Mouse (Mus musculus) G1E (cell line): ENCODE measurements around the gene 2310061N02Rik. TPM values are rescaled to one million over a fixed set of nuclear protein-coding genes. Genes with fewer than 3 reads are reported as not detected.

ENCODE experiments used
- ATAC-seq: 2 replicates; pipeline ENCODE4 v1.8.0; 2016; ENCODE audit warnings: mild to moderate bottlenecking; ENCODE audit not compliant: insufficient number of reproducible peaks, poor library complexity, low FRiP score, severe bottlenecking; ENCODE audit errors: extremely low read depth
- DNase-seq: peaks from one replicate; pipeline ENCODE4 v3.0.0; 2012; ENCODE audit warnings: low spot score
- H3K27me3 ChIP-seq: 2 replicates; pipeline ENCODE4 v1.6.1; 2012; ENCODE audit warnings: mild to moderate bottlenecking, low read length, inconsistent platforms; ENCODE audit not compliant: insufficient read depth
- H3K36me3 ChIP-seq: replicated peaks from 2 replicates; pipeline ENCODE3; 2012; ENCODE audit warnings: mild to moderate bottlenecking, inconsistent platforms
- H3K4me1 ChIP-seq: 2 replicates; pipeline ENCODE4 v1.6.1; 2012; ENCODE audit warnings: low read depth, low read length, inconsistent platforms, mixed read lengths; ENCODE audit not compliant: insufficient read depth
- H3K4me3 ChIP-seq: 2 replicates; pipeline ENCODE4 v1.5.1; 2012; ENCODE audit warnings: low read depth, mild to moderate bottlenecking, inconsistent platforms, low read length, moderate library complexity, mixed read lengths
- H3K9me3 ChIP-seq: replicated peaks from 2 replicates; pipeline ENCODE4 v1.6.1; 2012; ENCODE audit warnings: inconsistent platforms
- CTCF ChIP-seq: IDR thresholded peaks from 2 replicates; pipeline ENCODE4 v1.5.1; 2012; ENCODE audit warnings: low read depth, low read length, inconsistent platforms, mixed read lengths
- GATA1 ChIP-seq: IDR thresholded peaks from 2 replicates; pipeline ENCODE4 v1.6.1; 2012; ENCODE audit warnings: borderline replicate concordance, low read length, inconsistent platforms, mixed read lengths
- GATA2 ChIP-seq: IDR thresholded peaks from 2 replicates; pipeline ENCODE4 v1.6.1; 2012; ENCODE audit warnings: low read depth, low read length, inconsistent platforms, borderline replicate concordance
- POLR2AphosphoS5 ChIP-seq: IDR thresholded peaks from 2 replicates; pipeline ENCODE4 v1.6.1; 2012; ENCODE audit warnings: low read depth, low read length, inconsistent platforms; ENCODE audit not compliant: insufficient replicate concordance
- TAL1 ChIP-seq: conservative IDR thresholded peaks from 2 replicates; pipeline ENCODE4 v1.6.1; 2012; ENCODE audit warnings: low read depth, low read length, inconsistent platforms, mixed read lengths
- polyA plus RNA-seq: library from polyadenylated mRNA; stranded (reverse); fragments of >175 nt; gene quantifications from 2 replicates; pipeline ENCODE4 v1.2.3, GENCODE M21; 2012
- total RNA-seq, 2 experiments: library from RNA; stranded (forward) in 1 of 2; stranded (reverse) in 1 of 2; fragments of 200-1000 nt in 1 of 2; fragments of >200 nt in 1 of 2; fragmentation: Nextera tagmentation in 1 of 2; gene quantifications; 2 replicates each; pipeline ENCODE4 v1.2.3; 2014 to 2017

Gene 2310061N02Rik
- total and polyA plus RNA-seq, 3 experiments = not detected

- TF ChIP-seq CTCF = no peak
- no peak for TF ChIP-seq GATA2
- no peak for TF ChIP-seq POLR2AphosphoS5
- TF ChIP-seq TAL1 = no peak
- TF ChIP-seq GATA1 = no peak
- no peaks in the 10 kb centered on the region for H3K27me3 ChIP-seq
- peaks cover 4% of the 10 kb centered on the region; the same call in 1 of the 2 replicates for H3K9me3 ChIP-seq
- no peak for DNase-seq
- no peaks in the 10 kb centered on the region for H3K36me3 ChIP-seq
- H3K4me1 ChIP-seq = no peaks in the 10 kb centered on the region
- no peak for ATAC-seq
- no peak overlapping the region for H3K4me3 ChIP-seq
Observed at GRCm38 (mm10) chr16:88720031-88720430, 12.3 kb upstream of the 2310061N02Rik start.

GRCm38 (mm10) chr16:88716549-88716948, 8.8 kb upstream of the 2310061N02Rik start:
- Histone ChIP-seq H3K9me3 (peaks cover 8% of the 10 kb centered on the region), H3K27me3 (no peaks in the 10 kb centered on the region), H3K4me1 (no peaks in the 10 kb centered on the region), H3K4me3 (no peak overlapping the region), H3K36me3 (no peaks in the 10 kb centered on the region)
- TF ChIP-seq CTCF = no peak
- no peak for TF ChIP-seq GATA1
- no peak for TF ChIP-seq POLR2AphosphoS5
- no peak for TF ChIP-seq TAL1
- TF ChIP-seq GATA2 = no peak
- DNase-seq (no peak), ATAC-seq (no peak)

- no peak overlapping the region for H3K4me3 ChIP-seq
- no peak for TF ChIP-seq GATA2
- no peak for TF ChIP-seq TAL1
- TF ChIP-seq GATA1 = no peak
- no peak for TF ChIP-seq POLR2AphosphoS5
- TF ChIP-seq CTCF = no peak
- peaks cover 14% of the 10 kb centered on the region for H3K9me3 ChIP-seq
- no peak for ATAC-seq
- H3K4me1 ChIP-seq = no peaks in the 10 kb centered on the region
- H3K36me3 ChIP-seq = no peaks in the 10 kb centered on the region
- no peaks in the 10 kb centered on the region for H3K27me3 ChIP-seq
- DNase-seq = no peak
Observed at GRCm38 (mm10) chr16:88711245-88711644, 3.5 kb upstream of the 2310061N02Rik start.

GRCm38 (mm10) chr16:88710757-88711156, 3.0 kb upstream of the 2310061N02Rik start:
- Histone ChIP-seq H3K9me3 (peaks cover 14% of the 10 kb centered on the region), H3K27me3 (no peaks in the 10 kb centered on the region), H3K36me3 (no peaks in the 10 kb centered on the region), H3K4me3 (no peak overlapping the region), H3K4me1 (no peaks in the 10 kb centered on the region)
- TF ChIP-seq POLR2AphosphoS5 (no peak), GATA1 (no peak), GATA2 (no peak), TAL1 (no peak), CTCF (no peak)
- no peak for DNase-seq
- no peak for ATAC-seq

GRCm38 (mm10) chr16:88701072-88701864, 6.5 kb downstream of the 2310061N02Rik start:
- DNase-seq (no peak), ATAC-seq (no peak)
- Histone ChIP-seq H3K9me3 (no peaks in the 10 kb centered on the region; the same call in 1 of the 2 replicates), H3K4me3 (no peak overlapping the region), H3K36me3 (no peaks in the 10 kb centered on the region), H3K4me1 (no peaks in the 10 kb centered on the region), H3K27me3 (no peaks in the 10 kb centered on the region)
- TF ChIP-seq POLR2AphosphoS5 (no peak), GATA1 (no peak), CTCF (no peak), TAL1 (no peak), GATA2 (no peak)

- no peaks in the 10 kb centered on the region for H3K4me1 ChIP-seq
- no peak overlapping the region for H3K4me3 ChIP-seq
- no peaks in the 10 kb centered on the region for H3K27me3 ChIP-seq
- H3K9me3 ChIP-seq = peaks cover 6% of the 10 kb centered on the region
- H3K36me3 ChIP-seq = no peaks in the 10 kb centered on the region
- no peak for ATAC-seq
- DNase-seq = no peak
- no peak for TF ChIP-seq GATA1
- no peak for TF ChIP-seq POLR2AphosphoS5
- no peak for TF ChIP-seq CTCF
- TF ChIP-seq GATA2 = no peak
- TF ChIP-seq TAL1 = no peak
Observed at GRCm38 (mm10) chr16:88696256-88696655, 11.5 kb downstream of the 2310061N02Rik start.
